Mouse (Mus musculus) lung, adult 18-20 months (tissue): ENCODE measurements around the gene Pum3.

Experiments used
- DNase-seq, 2 experiments: peaks; one replicate each; pipeline ENCODE4 v3.0.0; 2022; ENCODE audit warnings: mixed read lengths in 2 of 2

Pum3 gene

GRCm38 (mm10) chr19:27429745-27430251, at the start of gene Pum3:
Gene Pum3 (minus strand): TSS chr19:27429825.
- peak; percentile 97 to 99 for DNase-seq

GRCm38 (mm10) chr19:27466691-27467090, 37.1 kb upstream of the Pum3 start:
- peak in 1 of 2 experiments; percentile 10 for DNase-seq

- DNase-seq = no peak
Observed at GRCm38 (mm10) chr19:27462656-27463055, 33.0 kb upstream of the Pum3 start.

- DNase-seq = peak; percentile 7 to 18
Observed at GRCm38 (mm10) chr19:27450458-27450857, 20.8 kb upstream of the Pum3 start.

GRCm38 (mm10) chr19:27447515-27447914, 17.9 kb upstream of the Pum3 start:
- DNase-seq = no peak

- DNase-seq = no peak
Observed at GRCm38 (mm10) chr19:27441106-27441505, 11.5 kb upstream of the Pum3 start.

- no peak for DNase-seq
Observed at GRCm38 (mm10) chr19:27437982-27438652, 8.5 kb upstream of the Pum3 start.

GRCm38 (mm10) chr19:27430406-27430805, 781 bp upstream of the Pum3 start:
- peak in 1 of 2 experiments; percentile 5 for DNase-seq

GRCm38 (mm10) chr19:27429281-27429680, 344 bp downstream of the Pum3 start:
- DNase-seq = no peak

GRCm38 (mm10) chr19:27427865-27428264, 1.8 kb downstream of the Pum3 start:
- no peak for DNase-seq

GRCm38 (mm10) chr19:27426451-27426850, 3.2 kb downstream of the Pum3 start:
- DNase-seq = no peak

- peak; percentile 20 to 43 for DNase-seq
Observed at GRCm38 (mm10) chr19:27425656-27426055, 4.0 kb downstream of the Pum3 start.

- DNase-seq = no peak
Observed at GRCm38 (mm10) chr19:27417375-27417774, 12.2 kb downstream of the Pum3 start.

- peak; percentile 29 for DNase-seq
Observed at GRCm38 (mm10) chr19:27416569-27416968, 13.1 kb downstream of the Pum3 start.

GRCm38 (mm10) chr19:27411340-27411739, 18.3 kb downstream of the Pum3 start:
- DNase-seq = no peak

GRCm38 (mm10) chr19:27410751-27411150, 18.9 kb downstream of the Pum3 start:
- peak; percentile 24 to 46 for DNase-seq

GRCm38 (mm10) chr19:27409782-27410181, 19.8 kb downstream of the Pum3 start:
- DNase-seq = no peak

GRCm38 (mm10) chr19:27409196-27409595, 20.4 kb downstream of the Pum3 start:
- DNase-seq = no peak

GRCm38 (mm10) chr19:27397797-27398196, 31.8 kb downstream of the Pum3 start:
- no peak for DNase-seq

GRCm38 (mm10) chr19:27397223-27397622, 32.4 kb downstream of the Pum3 start:
- DNase-seq = no peak

GRCm38 (mm10) chr19:27396719-27397118, 32.9 kb downstream of the Pum3 start:
- DNase-seq = no peak

GRCm38 (mm10) chr19:27395936-27396335, 33.7 kb downstream of the Pum3 start:
- DNase-seq = peak in 1 of 2 experiments; percentile 11

- peak in 1 of 2 experiments; percentile 23 for DNase-seq
Observed at GRCm38 (mm10) chr19:27395481-27395880, 34.1 kb downstream of the Pum3 start.

GRCm38 (mm10) chr19:27394341-27394990, 35.2 kb downstream of the Pum3 start:
- DNase-seq = no peak
